In genomic region chr1:40600394-40601327, GRCm38 (mm10) we compare ENCODE assay signal across 8 mouse cellular contexts. TPM values are rescaled to one million over a fixed set of nuclear protein-coding genes. Genes with fewer than 3 reads are reported as not detected.
DNase-seq lines count a peak whose midpoint lies in the region; ATAC-seq and TF ChIP-seq lines count a peak whose summit lies in the region.
"Had no signal": no experiment of that assay in that cellular context is flagged by ENCODE, and none has a peak within 500 bp of the region (broad histone marks: within the 10 kb centered on the region; RNA-seq: fewer than 3 reads in every experiment).

No protein-coding gene starts in this region.

- H3K27me3 ChIP-seq in lung, embryonic 14.5 days (ENCODE audit: insufficient read depth, low read length), result no peaks in the 10 kb centered on the region
- H3K27me3 ChIP-seq in forebrain, embryonic 16.5 days (replicated peaks; ENCODE audit: control insufficient read depth, insufficient read depth, low read length), result no peaks in the 10 kb centered on the region
- no peaks in the 10 kb centered on the region for H3K27me3 ChIP-seq in splenic B cell, adult 2 months (ENCODE audit: control insufficient read depth, insufficient read depth, low read length, poor library complexity, severe bottlenecking)
- no peaks in the 10 kb centered on the region for H3K27me3 ChIP-seq in liver, embryonic 12.5 days (replicated peaks)

- H3K4me1 ChIP-seq in lung, embryonic 14.5 days (ENCODE audit: insufficient read depth), result no peaks in the 10 kb centered on the region
- H3K4me1 ChIP-seq in lung, adult 2 months (ENCODE audit: control insufficient read depth, insufficient read depth, low read length), result no peaks in the 10 kb centered on the region
- H3K4me1 ChIP-seq in forebrain, embryonic 16.5 days (replicated peaks; ENCODE audit: control insufficient read depth, insufficient read depth, low read length), result no peaks in the 10 kb centered on the region
- H3K4me1 ChIP-seq in liver, embryonic 12.5 days, result no peaks in the 10 kb centered on the region

- TF ChIP-seq CTCF in lung, embryonic 14.5 days (IDR thresholded peaks at IDR 0.05; ENCODE audit: low read depth), result no peak
- no peak for TF ChIP-seq CTCF in lung, adult 2 months (IDR thresholded peaks at IDR 0.05; ENCODE audit: insufficient read depth, low read length)

- H3K27ac ChIP-seq in lung, embryonic 14.5 days (ENCODE audit: low read depth), result no peak overlapping the region
- peak overlapping the region; percentile 63 for H3K27ac ChIP-seq in forebrain, embryonic 16.5 days (ENCODE audit: low read length)
- H3K27ac ChIP-seq in liver, embryonic 12.5 days, result no peak overlapping the region
- H3K27ac ChIP-seq: kidney, postnatal 0 days had no signal

- H3K4me2 ChIP-seq in lung, embryonic 14.5 days, result no peak overlapping the region
- H3K4me2 ChIP-seq in forebrain, embryonic 16.5 days (ENCODE audit: low read length), result peak overlapping the region; percentile 22
- H3K4me2 ChIP-seq in liver, embryonic 12.5 days, result no peak overlapping the region

- no peak for TF ChIP-seq POLR2A in lung, adult 2 months (IDR thresholded peaks at IDR 0.05; ENCODE audit: borderline replicate concordance, extremely low read depth, low read depth, low read length)

- DNase-seq in lung, embryonic 14.5 days, result peak; percentile 25
- DNase-seq in lung, adult 2 months, result no peak
- DNase-seq in layer of hippocampus, postnatal 10 days (ENCODE audit: low spot score in 2 of 2), result peak; percentile 17 to 32
- peak; percentile 38 for DNase-seq in splenic B cell, adult 2 months (ENCODE audit: low read depth, low spot score)
- DNase-seq in MN1 (ENCODE audit: low spot score), result no peak

- H3K9me3 ChIP-seq in lung, embryonic 14.5 days (ENCODE audit: low read depth, low read length), result no peaks in the 10 kb centered on the region
- no peaks in the 10 kb centered on the region for H3K9me3 ChIP-seq in forebrain, embryonic 16.5 days (ENCODE audit: control insufficient read depth, low read length)
- no peaks in the 10 kb centered on the region for H3K9me3 ChIP-seq in liver, embryonic 12.5 days (replicated peaks)

- ATAC-seq in lung, embryonic 14.5 days (ENCODE audit: insufficient read depth), result no peak
- peak; percentile 83 for ATAC-seq in forebrain, embryonic 16.5 days
- no peak for ATAC-seq in liver, embryonic 12.5 days

- H3K4me3 ChIP-seq in lung, embryonic 14.5 days (ENCODE audit: low read depth, low read length), result no peak overlapping the region
- H3K4me3 ChIP-seq in lung, adult 2 months (replicated peaks; ENCODE audit: extremely low read depth, low read depth, low read length), result no peak overlapping the region
- H3K4me3 ChIP-seq in forebrain, embryonic 16.5 days (replicated peaks; ENCODE audit: low read length), result no peak overlapping the region
- no peak overlapping the region for H3K4me3 ChIP-seq in liver, embryonic 12.5 days

- WGBS in lung, embryonic 14.5 days, result 67% methylated on average over 25 of the region's 25 CpGs
- WGBS in lung, adult 2 months, result 72% methylated on average over 25 of the region's 25 CpGs
- 70% methylated on average over 25 of the region's 25 CpGs for WGBS in forebrain, embryonic 16.5 days
- 76% methylated on average over 25 of the region's 25 CpGs for WGBS in liver, embryonic 12.5 days (ENCODE audit: insufficient replicate concordance)

- H3K9ac ChIP-seq in lung, embryonic 14.5 days, result no peak overlapping the region
- H3K9ac ChIP-seq in forebrain, embryonic 16.5 days (replicated peaks; ENCODE audit: low read depth, low read length), result no peak overlapping the region
- no peak overlapping the region for H3K9ac ChIP-seq in liver, embryonic 12.5 days

- H3K36me3 ChIP-seq in lung, embryonic 14.5 days (ENCODE audit: insufficient read depth), result no peaks in the 10 kb centered on the region
- no peaks in the 10 kb centered on the region for H3K36me3 ChIP-seq in forebrain, embryonic 16.5 days (ENCODE audit: control insufficient read depth, insufficient read depth)
- H3K36me3 ChIP-seq in splenic B cell, adult 2 months (ENCODE audit: control insufficient read depth, insufficient read depth, low read length, poor library complexity, severe bottlenecking), result no peaks in the 10 kb centered on the region
- H3K36me3 ChIP-seq in liver, embryonic 12.5 days, result no peaks in the 10 kb centered on the region

RNA-seq across cellular contexts. Expression of gene Slc9a4, which starts 20.8 kb away (rescaled TPM):
- polyA plus RNA-seq in lung, embryonic 14.5 days (2014; fragmentation: Nextera tagmentation; extraction: Ambion mirVana), result not detected in 2 replicates
- polyA plus RNA-seq in lung, adult 2 months (2012; rRNA removed), result 1.7 and 2.0 TPM in 2 replicates
- 0.25 TPM in 1 of 2 replicates, not detected in the other for polyA plus RNA-seq in forebrain, embryonic 16.5 days (2015; fragmentation: Nextera tagmentation; extraction: Ambion mirVana)
- 10 to 100 TPM in 1 of 2 experiments, 1 to 10 TPM in 1; 6.2 to 11.4 TPM for total RNA-seq in layer of hippocampus, postnatal 10 days (2021)
- polyA plus RNA-seq in liver, embryonic 12.5 days (2016; fragmentation: Nextera tagmentation; extraction: Ambion mirVana), result not detected in 2 replicates

Comparison
In these comparisons a context has a peak if more than half of its experiments do, and no peak if none do; other contexts are left out.
1. DNase-seq: peak in lung, embryonic 14.5 days (single experiment), layer of hippocampus, postnatal 10 days (2 of 2) and splenic B cell, adult 2 months (single experiment); none in lung, adult 2 months (single experiment) and MN1 (single experiment).